In the genomic region with DNA sequence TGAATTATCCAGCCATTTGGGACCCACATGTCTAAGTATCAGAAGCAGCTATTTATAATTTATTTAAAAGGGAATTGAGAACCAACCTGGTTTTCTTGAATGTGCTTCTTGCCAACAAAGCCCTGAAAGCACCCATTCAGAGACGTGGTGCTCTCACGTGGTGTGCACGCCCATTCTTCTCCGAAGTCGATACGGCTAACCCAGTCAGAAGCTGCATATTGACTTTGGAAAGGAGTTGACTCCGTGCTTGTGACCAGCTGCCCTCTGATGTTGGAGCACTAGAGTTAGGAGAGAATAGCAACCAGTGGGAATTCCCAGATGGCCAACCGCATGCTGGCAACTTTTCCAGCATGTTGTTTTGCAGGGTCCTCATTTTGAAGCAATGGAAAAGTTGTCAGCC, we compare ENCODE assay signal across 22 mouse cellular contexts.
A peak's percentile ranks its signal among the peaks of the same experiment; 100 is the strongest.
DNase-seq lines count a peak whose midpoint lies in the region; ATAC-seq and TF ChIP-seq lines count a peak whose summit lies in the region.
"Had no signal": no experiment of that assay in that cellular context is flagged by ENCODE, and none has a peak within 500 bp of the region (broad histone marks: within the 10 kb centered on the region; RNA-seq: fewer than 3 reads in every experiment).

No protein-coding gene starts in this region.

- no peak overlapping the region; the same call in 1 of the 2 replicates for H3K27ac ChIP-seq in liver, adult 2 months (replicated peaks; ENCODE audit: insufficient read depth, low read depth, low read length)
- H3K27ac ChIP-seq in liver, embryonic 12.5 days = no peak overlapping the region
- peak overlapping the region; percentile 44; the same call in 1 of the 2 replicates for H3K27ac ChIP-seq in limb, embryonic 13.5 days
- H3K27ac ChIP-seq: embryonic facial prominence, embryonic 10.5 days; embryonic facial prominence, embryonic 12.5 days; forebrain, embryonic 13.5 days; forebrain, embryonic 15.5 days had no signal

- no peaks in the 10 kb centered on the region for H3K27me3 ChIP-seq in liver, adult 2 months (ENCODE audit: control insufficient read depth, insufficient read depth, low read length)
- no peaks in the 10 kb centered on the region for H3K27me3 ChIP-seq in liver, embryonic 12.5 days (replicated peaks)
- no peaks in the 10 kb centered on the region for H3K27me3 ChIP-seq in limb, embryonic 13.5 days
- H3K27me3 ChIP-seq: CH12.LX; embryonic facial prominence, embryonic 12.5 days; forebrain, embryonic 13.5 days; forebrain, embryonic 15.5 days; Patski had no signal

- WGBS in liver, adult 2 months = 29% methylated on average over 8 of the region's 8 CpGs
- 80% methylated on average over 8 of the region's 8 CpGs for WGBS in liver, embryonic 12.5 days (ENCODE audit: insufficient replicate concordance)
- WGBS in limb, embryonic 13.5 days = 80% methylated on average over 8 of the region's 8 CpGs

- TF ChIP-seq POLR2A in liver, adult 2 months (IDR thresholded peaks at IDR 0.05; ENCODE audit: extremely low read depth, insufficient read depth, low read length) = no peak

- no peak overlapping the region for H3K9ac ChIP-seq in liver, adult 2 months (ENCODE audit: low read depth, low read length)
- H3K9ac ChIP-seq in liver, embryonic 12.5 days = no peak overlapping the region
- no peak overlapping the region for H3K9ac ChIP-seq in limb, embryonic 13.5 days
- H3K9ac ChIP-seq: embryonic facial prominence, embryonic 12.5 days; forebrain, embryonic 13.5 days; forebrain, embryonic 15.5 days had no signal

- no peaks in the 10 kb centered on the region for H3K9me3 ChIP-seq in liver, embryonic 12.5 days (replicated peaks)
- no peaks in the 10 kb centered on the region for H3K9me3 ChIP-seq in limb, embryonic 13.5 days
- H3K9me3 ChIP-seq: embryonic facial prominence, embryonic 10.5 days; embryonic facial prominence, embryonic 12.5 days; forebrain, embryonic 13.5 days; forebrain, embryonic 15.5 days had no signal

- H3K4me3 ChIP-seq in liver, adult 2 months (ENCODE audit: insufficient read depth, low read depth, low read length) = no peak overlapping the region
- H3K4me3 ChIP-seq in liver, embryonic 12.5 days = no peak overlapping the region
- no peak overlapping the region for H3K4me3 ChIP-seq in limb, embryonic 13.5 days
- H3K4me3 ChIP-seq: embryonic facial prominence, embryonic 10.5 days; embryonic facial prominence, embryonic 12.5 days; forebrain, embryonic 13.5 days; forebrain, embryonic 15.5 days had no signal

- H3K4me1 ChIP-seq in liver, adult 2 months (ENCODE audit: control insufficient read depth, insufficient read depth, low read length) = peaks cover 8% of the 10 kb centered on the region
- H3K4me1 ChIP-seq in liver, embryonic 12.5 days = no peaks in the 10 kb centered on the region
- H3K4me1 ChIP-seq in limb, embryonic 13.5 days = peaks cover 50% of the 10 kb centered on the region
- H3K4me1 ChIP-seq: forebrain, embryonic 13.5 days; forebrain, embryonic 15.5 days had no signal

- no peaks in the 10 kb centered on the region for H3K79me2 ChIP-seq in liver, adult 2 months (ENCODE audit: control insufficient read depth, insufficient read depth, low read length)

- ATAC-seq in liver, embryonic 12.5 days = no peak
- no peak for ATAC-seq in limb, embryonic 13.5 days (ENCODE audit: low FRiP score, low read depth)
- ATAC-seq: activated CD4-positive, CD25-positive, alpha-beta regulatory T cell, adult 4 months; CD4-positive, CD25-positive, alpha-beta regulatory T cell, adult 4 months; forebrain, embryonic 13.5 days; forebrain, embryonic 15.5 days; Patski had no signal

- no peak for TF ChIP-seq CTCF in liver, adult 2 months (IDR thresholded peaks at IDR 0.05; ENCODE audit: low read depth, low read length)

- peak; percentile 67 for DNase-seq in heart, adult 11 months
- no peak for DNase-seq in heart, adult 18-20 months
- peak; percentile 91 for DNase-seq in liver, adult 2 months (ENCODE audit: extremely low read depth, low read depth, low spot score)
- DNase-seq: adrenal gland, adult 8-10 months; adrenal gland, postnatal 14 days; adrenal gland, postnatal 36 days; B cell, adult 2 months; cerebellum, adult 11-12 months; cerebellum, adult 2 months; cerebellum, adult 9-10 months; cerebellum, postnatal 25 days had no signal

- no peaks in the 10 kb centered on the region for H3K36me3 ChIP-seq in liver, adult 2 months (ENCODE audit: control insufficient read depth, insufficient read depth, low read length)
- H3K36me3 ChIP-seq in liver, embryonic 12.5 days = no peaks in the 10 kb centered on the region
- H3K36me3 ChIP-seq in limb, embryonic 13.5 days = no peaks in the 10 kb centered on the region
- H3K36me3 ChIP-seq: embryonic facial prominence, embryonic 10.5 days; embryonic facial prominence, embryonic 12.5 days; forebrain, embryonic 15.5 days; G1E had no signal

- no peak overlapping the region for H3K4me2 ChIP-seq in liver, embryonic 12.5 days
- H3K4me2 ChIP-seq in limb, embryonic 13.5 days (replicated peaks) = no peak overlapping the region
- H3K4me2 ChIP-seq: embryonic facial prominence, embryonic 12.5 days; forebrain, embryonic 13.5 days; forebrain, embryonic 15.5 days had no signal

Comparison
In these comparisons a context has a peak if more than half of its experiments do, and no peak if none do; other contexts are left out.
1. DNase-seq: peak in heart, adult 11 months (single experiment) and liver, adult 2 months (single experiment); none in heart, adult 18-20 months (0 of 2).